Mouse (Mus musculus) heart, postnatal 25 days (tissue): ENCODE data around the gene Olfr971. TPM values are rescaled to one million over a fixed set of nuclear protein-coding genes. Genes with fewer than 3 reads are reported as not detected.
"Not testable (repeated sequence)": the region's sequence is repeated elsewhere in the genome, so short reads cannot be mapped to it uniquely, and the experiment has no call there.

Experiments
- DNase-seq: peaks from one replicate; pipeline ENCODE4 v3.0.0; 2022; ENCODE audit warnings: low spot score
- intact Hi-C: fragments of 180-260 bp; cut with DNase I; formaldehyde crosslinking; loops from one replicate; pipeline ENCODE4 v1.15.1; 2025
- total RNA-seq, 2 experiments: library from RNA; stranded (reverse); gene quantifications; 2 replicates each; pipeline ENCODE4 v1.2.3; 2021

The Olfr971 gene
- not detected for total RNA-seq

- DNase-seq, intact Hi-C loops: not testable (repeated sequence)
Measured at GRCm38 (mm10) chr9:39836576-39836975, at the start of gene Olfr971. Gene Olfr971, plus strand, starts transcription at chr9:39836876.

DNA sequence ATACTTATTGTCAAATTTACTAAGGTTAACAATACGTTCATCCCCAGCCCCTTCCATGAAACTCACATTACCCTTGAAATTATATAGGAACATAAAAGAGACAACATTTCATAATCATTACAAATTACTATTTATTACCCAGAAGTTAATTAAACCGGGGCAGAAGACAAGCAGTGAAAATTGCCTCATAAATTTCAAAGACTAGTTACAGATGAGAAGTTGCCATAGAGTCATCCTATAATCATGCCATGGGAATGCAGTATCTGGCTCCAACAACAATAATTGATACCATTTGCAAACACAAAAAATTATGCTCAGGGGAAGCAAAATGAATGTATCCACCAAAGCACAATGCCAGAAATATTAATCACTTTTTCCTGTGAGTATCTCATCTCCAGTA is 46.1 kb upstream of the Olfr971 start, which contains the start of gene Olfr969:
Olfr969 (plus strand) TSS at position 388 of the 400 bp plus-strand sequence.
- intact Hi-C loops, result no loop called here
- no peak for DNase-seq

DNA sequence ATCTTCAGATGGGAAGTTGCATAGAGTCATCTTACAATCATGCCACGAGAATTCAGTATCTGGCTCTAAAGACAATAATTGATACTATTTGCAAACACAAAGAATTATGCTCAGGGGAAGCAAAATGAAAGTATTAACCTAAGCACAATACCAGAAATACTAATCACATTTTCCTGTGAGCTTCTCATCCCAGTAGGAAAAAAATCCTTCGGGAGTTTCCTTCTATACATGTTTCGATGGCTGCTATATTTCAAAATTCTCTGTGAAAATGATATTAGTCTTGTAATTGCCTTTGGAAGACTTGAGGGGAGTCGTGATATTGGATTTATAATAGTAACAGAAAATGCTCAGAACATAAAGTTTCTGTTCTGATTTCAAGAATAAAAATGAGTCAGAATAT is 28.1 kb upstream of the Olfr971 start, which contains the start of gene Olfr970:
Olfr970 (plus strand) TSS at position 301 of the 400 bp plus-strand sequence.
- DNase-seq, result no peak
- intact Hi-C loops, result no loop called here

DNA sequence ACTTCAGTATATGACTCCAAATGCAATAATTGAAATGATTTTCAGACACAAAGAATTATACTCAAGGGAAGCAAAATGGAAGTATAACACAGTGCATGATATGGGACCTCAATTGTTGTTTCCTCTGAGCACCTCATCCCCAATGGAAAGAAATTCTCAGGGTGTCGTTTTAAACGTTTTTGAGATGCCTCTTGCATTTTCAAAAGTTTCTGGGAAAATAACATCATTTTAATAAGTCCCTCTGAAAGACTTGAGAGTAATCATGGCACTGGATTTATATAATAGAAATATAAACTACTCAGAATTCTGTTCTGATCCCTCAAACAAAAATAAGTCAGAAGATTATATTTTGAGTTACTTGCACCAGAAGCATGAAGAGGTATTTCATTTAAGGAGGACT is 29.4 kb downstream of the Olfr971 start, which contains the start of gene Olfr972:
Olfr972 (plus strand) TSS at position 301 of the 400 bp plus-strand sequence.
- intact Hi-C loops, result no loop called here
- no peak for DNase-seq

- DNase-seq, intact Hi-C loops: not testable (repeated sequence)
Measured at GRCm38 (mm10) chr9:39871986-39872385, 35.3 kb downstream of the Olfr971 start.

DNA sequence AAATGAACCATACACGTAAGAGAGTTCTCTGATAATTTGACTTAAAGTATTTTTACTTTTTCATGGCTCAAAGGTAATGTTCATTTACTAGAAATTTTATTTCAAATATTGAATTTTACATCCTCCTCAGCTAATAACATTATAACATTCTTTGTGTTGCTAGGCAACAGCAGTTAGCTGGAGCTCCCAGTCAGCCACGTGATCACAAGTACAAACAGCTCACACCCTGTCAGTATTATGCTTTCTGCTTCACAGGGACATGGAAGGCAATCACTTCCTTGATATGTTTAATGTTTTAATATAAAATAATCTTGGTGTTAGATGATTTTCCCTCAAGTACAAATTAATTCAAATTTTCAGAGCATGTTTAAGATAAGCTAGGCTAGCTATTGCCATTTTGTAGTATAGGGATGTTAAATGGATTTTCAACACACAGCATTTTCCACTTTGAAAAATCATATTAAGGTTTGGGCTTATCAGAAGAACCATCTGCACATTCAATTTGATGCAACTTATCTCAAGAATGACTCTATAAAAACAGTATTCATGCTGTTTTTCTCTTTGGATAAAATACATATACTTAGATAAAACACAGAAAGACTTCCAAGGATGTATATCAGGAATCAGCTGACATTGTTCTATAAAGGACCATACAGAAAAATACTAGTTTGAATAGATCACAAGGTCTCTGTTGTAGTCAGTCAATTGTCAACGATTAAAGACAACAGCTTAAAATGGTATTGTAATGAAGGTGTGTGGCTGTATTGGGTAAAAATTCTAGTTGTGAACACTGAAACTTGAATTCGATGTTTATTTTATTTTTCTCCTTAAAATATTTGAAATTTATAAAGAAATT is 41.1 kb downstream of the Olfr971 start:
- DNase-seq, intact Hi-C loops: not testable (repeated sequence)

Other genes starting within 250 kb of the Olfr971 start
- under 1 TPM; 0.36 to 0.78 TPM for gene AW551984, start 232.5 kb upstream of the Olfr971 start, total RNA-seq
- gene Olfr148, start 226.2 kb upstream of the Olfr971 start, total RNA-seq, result not detected
- not detected for gene Olfr960, start 215.5 kb upstream of the Olfr971 start, total RNA-seq
- gene Olfr961, start 191.8 kb upstream of the Olfr971 start, total RNA-seq, result not detected
- gene Olfr963, start 169.7 kb upstream of the Olfr971 start, total RNA-seq, result not detected
- not detected for gene Olfr149, start 129.8 kb upstream of the Olfr971 start, total RNA-seq
- not detected for gene Olfr965, start 125.5 kb upstream of the Olfr971 start, total RNA-seq
- gene Olfr150, start 105.9 kb upstream of the Olfr971 start, total RNA-seq, result not detected
- gene Olfr967, start 90.6 kb upstream of the Olfr971 start, total RNA-seq, result not detected
- gene Olfr968, start 53.6 kb upstream of the Olfr971 start, total RNA-seq, result not detected
- gene Olfr969, start 45.9 kb upstream of the Olfr971 start, total RNA-seq, result not detected
- gene Olfr970, start 28.0 kb upstream of the Olfr971 start, total RNA-seq, result not detected
- not detected for gene Olfr972, start 29.5 kb downstream of the Olfr971 start, total RNA-seq
- not detected for gene Olfr229, start 70.5 kb downstream of the Olfr971 start, total RNA-seq
- not detected for gene Olfr974, start 100.6 kb downstream of the Olfr971 start, total RNA-seq
- not detected for gene Olfr975, start 115.2 kb downstream of the Olfr971 start, total RNA-seq
- gene Olfr976, start 124.3 kb downstream of the Olfr971 start, total RNA-seq, result not detected
- gene Olfr978, start 155.2 kb downstream of the Olfr971 start, total RNA-seq, result not detected
- not detected for gene Olfr979, start 166.6 kb downstream of the Olfr971 start, total RNA-seq
- not detected for gene Olfr980, start 172.7 kb downstream of the Olfr971 start, total RNA-seq
- gene Olfr981, start 184.6 kb downstream of the Olfr971 start, total RNA-seq, result not detected
- not detected for gene Olfr982, start 237.0 kb downstream of the Olfr971 start, total RNA-seq